Mouse (Mus musculus) gastrocnemius, adult 2 months (tissue): Measurements from ENCODE around the gene Ddx39. TPM values are rescaled to one million over a fixed set of nuclear protein-coding genes. Genes with fewer than 3 reads are reported as not detected.

Experiments used
- DNase-seq: peaks from one replicate; pipeline ENCODE4 v3.0.0; 2022
- H3K27ac ChIP-seq: fragments of 200-600 bp; 2 replicates; pipeline ENCODE4 v1.8.1; 2022; ENCODE audit warnings: mild to moderate bottlenecking
- H3K4me3 ChIP-seq: fragments of 200-600 bp; 2 replicates; pipeline ENCODE4 v1.8.1; 2022; ENCODE audit warnings: mild to moderate bottlenecking, moderate library complexity
- CTCF ChIP-seq: fragments of 200-600 bp; IDR thresholded peaks from 2 replicates; pipeline ENCODE4 v1.8.1; 2022; ENCODE audit warnings: antibody characterized with exemption, mild to moderate bottlenecking, moderate library complexity
- intact Hi-C: fragments of 180-260 bp; cut with DNase I; formaldehyde crosslinking; loops from one replicate; pipeline ENCODE4 v1.15.1; 2025
- microRNA-seq: library from miRNA; unstranded; fragments of <30 nt; microRNA quantifications from one replicate; pipeline ENCODE4 v1.2.0, GENCODE M21; 2021
- total RNA-seq, 2 experiments: library from RNA; stranded (reverse); gene quantifications; 2 replicates each; pipeline ENCODE4 v1.2.3; 2021

Gene Ddx39
- total RNA-seq, 2 experiments from 2014 or later, result 11.2 to 13.1 TPM

DNA sequence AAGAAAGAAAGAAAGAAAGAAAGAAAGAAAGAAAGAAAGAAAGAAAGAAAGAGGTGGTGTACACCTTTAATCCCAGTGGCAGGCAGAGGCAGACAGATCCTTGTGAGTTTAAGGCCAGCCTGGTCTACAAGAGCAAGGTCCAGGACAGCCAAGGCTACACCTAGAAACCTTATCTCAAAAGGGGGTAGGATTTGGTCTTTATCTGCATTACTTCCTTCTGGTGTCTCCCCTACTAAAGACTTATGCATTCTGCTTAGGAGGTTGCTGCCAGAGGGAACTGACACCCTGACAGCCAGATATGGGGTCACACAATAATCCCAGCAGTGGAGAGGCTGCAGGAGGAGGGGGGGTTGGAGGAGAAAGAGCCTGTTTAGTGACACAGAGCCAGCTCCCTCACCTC, 50.7 kb downstream of the Ddx39 start:
- intact Hi-C loops, result no loop called here
- Histone ChIP-seq H3K27ac (no peak overlapping the region), H3K4me3 (no peak overlapping the region)
- TF ChIP-seq CTCF, result no peak
- DNase-seq, result no peak

DNA sequence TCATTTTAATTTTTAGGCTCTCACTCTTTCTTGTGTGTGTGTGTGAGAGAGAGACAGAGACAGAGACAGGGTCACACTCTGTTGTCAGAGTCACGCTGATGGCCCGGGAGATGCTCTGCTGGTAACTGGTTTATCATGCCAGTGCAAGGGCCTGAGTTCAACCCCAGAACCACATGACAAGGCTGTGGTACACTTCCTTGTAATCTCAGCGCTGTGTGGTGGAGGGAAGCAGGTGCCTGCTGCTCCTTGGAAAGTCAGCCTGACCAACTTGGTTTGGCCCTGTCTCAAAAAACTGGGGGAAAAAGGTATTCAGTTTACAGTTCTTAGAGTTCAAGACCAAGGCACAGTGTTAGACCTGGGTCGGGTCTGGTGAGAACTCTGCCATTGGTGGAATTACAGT, 52.5 kb downstream of the Ddx39 start:
- no peak for DNase-seq
- intact Hi-C loops, result no loop called here
- no peak for TF ChIP-seq CTCF
- H3K27ac ChIP-seq, result no peak overlapping the region
- no peak overlapping the region for H3K4me3 ChIP-seq

DNA sequence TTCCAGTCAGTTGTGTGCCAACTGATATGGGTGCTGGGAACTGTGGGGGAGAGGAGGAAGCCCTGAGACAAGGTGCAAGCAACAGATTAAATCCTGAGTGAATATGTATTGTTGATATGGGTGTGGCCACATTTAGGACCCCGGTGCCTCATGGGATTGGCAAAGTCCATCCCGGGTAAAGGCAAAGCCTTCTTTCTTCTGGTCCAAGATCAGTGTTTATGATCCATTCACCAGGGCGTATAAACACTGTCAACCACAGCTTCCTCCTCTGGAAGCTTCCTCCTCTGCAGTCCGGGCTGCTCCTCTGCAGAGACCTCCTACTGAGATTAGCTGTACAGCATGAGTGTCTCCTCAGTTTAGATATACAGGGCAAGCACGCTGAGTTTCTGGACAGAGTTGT, 53.5 kb downstream of the Ddx39 start:
- no peak for TF ChIP-seq CTCF
- no peak overlapping the region for H3K27ac ChIP-seq
- intact Hi-C loops, result no loop called here
- H3K4me3 ChIP-seq, result no peak overlapping the region
- no peak for DNase-seq

DNA sequence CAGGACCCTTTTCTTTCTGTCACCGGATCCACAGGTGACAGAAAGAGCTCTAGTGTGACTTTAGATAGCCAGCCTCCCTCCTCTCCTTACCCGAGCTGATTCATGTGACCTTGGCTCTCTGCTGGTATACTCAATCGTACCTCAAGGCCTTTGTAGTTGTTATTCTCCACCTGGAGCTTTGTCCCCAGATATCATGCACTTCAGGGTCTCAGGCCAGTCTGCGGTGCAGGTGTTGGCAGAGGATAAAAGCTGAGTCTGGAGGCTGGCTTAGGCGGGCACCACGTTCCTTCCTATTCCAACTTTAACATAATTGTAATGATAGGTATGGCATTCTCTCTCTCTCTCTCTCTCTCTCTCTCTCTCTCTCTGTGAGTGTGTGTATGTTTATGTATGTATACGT, 54.7 kb downstream of the Ddx39 start:
- no peak for TF ChIP-seq CTCF
- DNase-seq, result no peak
- intact Hi-C loops, result no loop called here
- no peak overlapping the region for H3K4me3 ChIP-seq
- no peak overlapping the region for H3K27ac ChIP-seq

DNA sequence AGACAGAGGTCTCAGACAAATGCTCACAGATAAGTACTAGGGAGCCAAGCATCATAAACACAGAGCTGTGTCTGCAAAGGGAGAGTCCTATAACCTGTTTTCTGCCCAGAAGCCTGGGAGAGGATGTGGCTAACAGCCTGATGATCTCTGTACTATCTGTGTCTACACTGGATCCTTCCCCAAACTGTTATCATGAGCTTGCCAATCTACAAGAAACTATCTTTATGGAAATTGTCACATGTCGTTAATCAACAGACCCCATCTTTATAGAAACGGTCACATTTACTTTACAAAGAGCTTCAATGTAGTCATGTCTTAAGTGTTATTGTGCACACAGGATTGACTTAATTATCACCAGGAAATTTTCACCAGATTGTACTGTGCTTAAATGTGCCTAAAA, 55.7 kb downstream of the Ddx39 start:
- Histone ChIP-seq H3K4me3 (no peak overlapping the region), H3K27ac (no peak overlapping the region)
- intact Hi-C loops, result no loop called here
- TF ChIP-seq CTCF, result no peak
- DNase-seq, result no peak

DNA sequence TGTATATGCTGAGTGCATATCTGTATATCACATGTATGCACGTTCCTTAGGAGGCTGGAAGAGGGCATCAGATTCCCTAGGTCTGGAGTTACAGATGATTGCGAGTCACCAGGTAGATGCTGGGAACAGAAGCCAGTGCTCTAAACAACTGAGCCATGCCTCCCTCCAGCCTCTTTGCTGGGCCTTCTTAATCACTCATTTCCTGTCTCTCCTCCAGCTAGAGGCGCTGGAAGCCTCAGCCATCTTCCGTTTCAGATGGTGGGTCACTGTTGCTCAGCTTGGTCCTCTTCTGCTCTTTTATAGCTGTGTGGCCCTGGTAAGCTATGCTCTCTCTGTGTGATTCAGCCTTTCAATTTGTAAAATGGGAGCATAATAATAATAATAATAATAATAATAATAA, 56.8 kb downstream of the Ddx39 start:
- Histone ChIP-seq H3K4me3 (no peak overlapping the region), H3K27ac (no peak overlapping the region)
- no peak for TF ChIP-seq CTCF
- DNase-seq, result no peak
- intact Hi-C loops, result no loop called here

DNA sequence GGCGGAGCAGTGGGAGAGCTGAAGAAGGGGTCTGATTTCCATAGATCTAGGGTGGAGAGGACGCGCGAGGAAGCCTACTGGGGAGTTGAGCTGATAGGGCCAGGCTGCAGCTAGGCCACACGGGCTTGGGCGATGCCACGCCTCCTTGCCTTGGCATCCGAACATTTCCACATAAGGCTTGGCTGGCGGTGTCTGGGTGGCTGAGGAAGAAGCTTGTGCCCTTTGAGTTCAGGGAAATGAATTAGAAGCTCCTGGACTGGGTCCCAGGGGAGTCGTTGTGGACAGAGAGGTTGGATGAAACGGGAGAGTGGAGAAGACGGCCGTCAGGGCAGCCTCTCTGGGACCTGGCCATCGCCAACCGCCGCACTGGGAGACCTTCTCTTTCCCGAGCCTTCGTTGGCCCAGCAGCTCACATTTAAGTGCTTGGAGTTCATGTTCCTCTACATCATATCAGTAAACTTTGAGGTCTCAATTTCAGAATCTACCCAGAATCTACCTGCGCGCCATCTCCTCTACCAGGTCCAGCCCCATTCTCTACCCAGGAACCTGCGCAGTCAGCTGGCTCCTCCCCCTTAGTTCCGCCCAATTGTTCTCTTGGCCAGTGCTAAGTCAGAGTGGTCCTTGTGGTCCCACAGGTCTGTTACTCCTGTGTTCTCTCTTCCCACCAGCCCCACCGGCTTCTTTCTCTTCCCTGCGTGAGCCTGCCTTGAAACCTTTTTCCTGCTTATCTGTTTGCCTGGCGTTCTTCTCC, 57.9 kb downstream of the Ddx39 start:
- peak overlapping the region; percentile 76 for H3K27ac ChIP-seq
- intact Hi-C loops, result no loop called here
- peak; percentile 78 for DNase-seq
- H3K4me3 ChIP-seq, result peak overlapping the region; percentile 69
- TF ChIP-seq CTCF, result no peak

DNA sequence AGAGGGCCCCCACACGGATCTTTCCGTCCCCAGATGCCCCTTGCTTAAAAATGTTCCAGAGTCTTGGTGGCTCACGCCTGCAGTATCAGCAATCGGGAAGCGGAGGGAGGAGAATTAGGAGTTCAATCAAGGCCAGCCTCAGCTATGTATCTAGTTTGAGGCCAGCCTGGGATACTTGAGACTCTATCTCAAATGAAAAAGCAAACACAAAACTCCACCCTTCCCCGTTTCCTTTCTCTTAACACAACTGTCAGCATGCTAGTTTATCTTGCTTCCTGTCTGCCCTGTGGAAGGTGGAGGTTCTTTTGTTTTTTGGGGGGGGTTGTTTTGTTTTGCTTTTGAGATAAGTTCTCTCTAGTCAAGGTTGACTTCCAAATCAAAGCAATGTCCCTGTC, 58.5 kb downstream of the Ddx39 start:
- DNase-seq, result no peak
- peak overlapping the region; percentile 69 for H3K4me3 ChIP-seq
- no peak for TF ChIP-seq CTCF
- intact Hi-C loops, result no loop called here
- peak overlapping the region; percentile 76 for H3K27ac ChIP-seq

DNA sequence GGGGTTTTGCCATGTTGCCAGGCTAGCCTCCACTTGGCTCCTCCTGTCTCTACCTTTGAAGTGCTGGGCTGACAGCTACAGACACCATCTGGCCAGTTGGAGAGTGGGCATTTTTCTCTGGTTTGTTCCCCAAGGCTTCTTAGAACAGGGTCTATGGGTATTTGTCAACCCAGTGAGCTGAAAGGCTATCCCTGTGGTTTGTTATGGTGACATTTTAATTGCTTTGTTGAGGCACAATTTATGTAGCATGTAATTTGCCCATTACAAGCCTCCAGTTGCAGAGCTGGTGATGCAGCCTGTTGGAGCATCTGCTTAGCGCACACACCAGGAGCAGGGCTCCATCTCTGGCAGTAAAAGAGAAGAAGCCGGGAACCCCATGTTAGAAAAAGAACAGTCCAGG, 59.2 kb downstream of the Ddx39 start:
- no peak overlapping the region for H3K27ac ChIP-seq
- no peak for TF ChIP-seq CTCF
- no peak overlapping the region for H3K4me3 ChIP-seq
- intact Hi-C loops, result no loop called here
- DNase-seq, result no peak

Small RNA genes lying within 50 kb of the gene (microRNA-seq; reads per million reads assigned to microRNA genes)
- gene Mir1668, result not detected

Other genes with a start within 250 kb of the Ddx39 start
- not detected for gene Olfr370, start 179.4 kb upstream of the Ddx39 start, total RNA-seq
- gene Ndufb7, start 148.5 kb upstream of the Ddx39 start, total RNA-seq, result 100 to 1,000 TPM; 282 to 397 TPM
- 100 to 1,000 TPM; 416 to 566 TPM for gene Tecr, start 107.2 kb upstream of the Ddx39 start, total RNA-seq
- gene Dnajb1, start 107.0 kb upstream of the Ddx39 start, total RNA-seq, result 10 to 100 TPM in 1 of 2 experiments, 1 to 10 TPM in 1; 3.6 to 11.8 TPM
- 10 to 100 TPM; 17.8 to 20.3 TPM for gene Gipc1, start 62.5 kb upstream of the Ddx39 start, total RNA-seq
- under 1 TPM; 0.08 to 0.39 TPM for gene Ptger1, start 48.5 kb upstream of the Ddx39 start, total RNA-seq
- gene Pkn1, start 16.0 kb upstream of the Ddx39 start, total RNA-seq, result 10 to 100 TPM; 25.8 to 29.9 TPM
- gene Adgre5, start 26.1 kb downstream of the Ddx39 start, total RNA-seq, result 10 to 100 TPM; 16.3 to 27.7 TPM
- 10 to 100 TPM; 14.7 to 22.5 TPM for gene Adgrl1, start 184.9 kb downstream of the Ddx39 start, total RNA-seq
- gene Gm10644, start 240.0 kb downstream of the Ddx39 start, total RNA-seq, result under 1 TPM; 0.64 to 0.84 TPM
- gene Asf1b, start 240.3 kb downstream of the Ddx39 start, total RNA-seq, result under 1 TPM; 0.23 to 0.42 TPM